Mouse (Mus musculus): ENCODE results near the gene Ado. TPM values are rescaled to one million over a fixed set of nuclear protein-coding genes. Genes with fewer than 3 reads are reported as not detected.

Ado gene
- 45.2 and 48.5 TPM in 2 replicates for polyA plus RNA-seq (2014; fragmentation: Nextera tagmentation; extraction: Ambion mirVana)

DNA sequence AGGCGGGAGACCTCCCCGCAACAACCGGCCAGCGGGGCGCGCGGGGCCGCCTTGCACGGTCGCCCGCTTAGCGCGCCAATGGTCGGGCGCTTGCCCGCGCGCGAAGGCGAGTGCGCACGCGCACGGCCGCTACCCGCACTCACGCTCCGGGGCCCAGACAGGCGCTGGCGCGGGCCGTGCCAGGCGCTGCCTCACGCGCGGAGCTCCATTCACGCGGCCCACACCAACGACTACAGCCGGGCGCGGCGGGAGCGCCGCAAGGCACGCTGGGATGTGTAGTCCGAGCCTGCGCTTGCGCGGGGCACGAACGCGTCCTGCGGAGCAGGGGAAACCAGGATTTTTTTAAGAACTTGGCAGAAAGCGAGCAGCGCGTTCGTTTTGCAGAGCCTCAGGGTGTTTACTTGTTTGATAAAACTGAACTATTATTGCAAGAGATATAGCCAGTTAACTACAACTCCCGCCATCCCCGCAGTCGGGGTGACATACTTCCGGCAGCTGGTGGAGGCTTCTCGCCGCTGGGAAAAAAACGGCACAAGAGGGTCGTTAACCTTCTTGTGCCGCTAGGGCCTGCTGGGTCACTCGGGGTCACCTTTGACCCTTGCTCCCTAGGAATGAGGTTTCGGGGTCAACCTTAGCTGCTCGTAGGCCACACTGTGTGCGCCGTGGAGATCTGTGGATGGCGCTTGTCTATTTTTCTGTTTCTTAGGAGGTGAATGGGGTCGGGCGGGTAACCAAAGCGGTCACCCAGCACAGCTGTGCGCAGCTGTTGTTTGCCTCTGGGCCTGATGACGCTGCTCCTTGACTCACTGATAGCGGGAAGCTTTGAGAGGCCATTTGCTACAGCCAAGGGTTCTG lies at the start of gene Ado:
Gene Ado (minus strand): TSS at position 79 of the 855 bp plus-strand sequence.
- Histone ChIP-seq H3K27me3 (ENCODE audit: control insufficient read depth, insufficient read depth, low read length) (no peaks in the 10 kb centered on the region), H3K36me3 (ENCODE audit: control insufficient read depth, insufficient read depth, low read length) (peaks cover 22% of the 10 kb centered on the region; the same call in 1 of the 2 replicates), H3K9ac (ENCODE audit: low read length) (peak within 1 kb of the TSS; percentile 94), H3K9me3 (ENCODE audit: control insufficient read depth, low read length) (no peaks in the 10 kb centered on the region), H3K27ac (replicated peaks in 1 of 2; ENCODE audit: control insufficient read depth in 1 of 2, insufficient read depth in 1 of 2, low read depth in 2 of 2, low read length in 2 of 2) (peak within 1 kb of the TSS; percentile 91 to 92), H3K4me2 (ENCODE audit: low read length) (peak within 1 kb of the TSS; percentile 97), H3K4me1 (ENCODE audit: control insufficient read depth in 2 of 2, insufficient read depth in 2 of 2, low read length in 2 of 2) (peaks cover 4 to 23% of the 10 kb centered on the region in 2 experiments; a peak in 3 of 4 replicates), H3K4me3 (ENCODE audit: control insufficient read depth in 1 of 2, insufficient read depth in 1 of 2, low read depth in 1 of 2, low read length in 2 of 2) (peak within 1 kb of the TSS; percentile 75 to 93)
- ATAC-seq (ENCODE audit: insufficient number of reproducible peaks, insufficient read depth, low FRiP score, low read depth) = peak; percentile 91
- under 1% methylated on average over 69 of the region's 79 CpGs for whole genome bisulfite sequencing

DNA sequence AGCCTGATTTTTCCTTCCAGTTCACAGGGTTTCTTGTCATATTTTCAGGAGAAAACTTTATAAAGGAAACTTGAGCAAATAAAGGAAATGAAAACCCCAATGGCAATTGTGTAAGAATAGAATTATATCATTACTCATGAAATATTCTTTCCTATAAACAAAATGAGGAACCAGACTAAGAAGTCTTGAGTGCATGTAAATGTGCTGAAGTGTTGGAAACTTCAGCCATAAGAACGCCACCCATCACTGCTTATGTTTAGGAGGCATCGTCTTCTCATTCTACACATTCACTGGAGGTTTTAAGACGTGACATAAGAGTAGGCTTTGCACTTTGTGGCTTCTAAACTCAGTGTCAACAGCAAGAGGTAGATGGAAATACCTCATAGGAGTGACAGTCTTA lies 46.5 kb upstream of the Ado start:
- H3K4me1 ChIP-seq (ENCODE audit: control insufficient read depth in 2 of 2, insufficient read depth in 2 of 2, low read length in 2 of 2) = peaks cover 0 to 5% of the 10 kb centered on the region in 2 experiments; a peak in 2 of 4 replicates
- ATAC-seq (ENCODE audit: insufficient number of reproducible peaks, insufficient read depth, low FRiP score, low read depth) = no peak
- no peaks in the 10 kb centered on the region for H3K27me3 ChIP-seq (ENCODE audit: control insufficient read depth, insufficient read depth, low read length)
- H3K4me2 ChIP-seq (ENCODE audit: low read length) = no peak overlapping the region
- H3K27ac ChIP-seq (replicated peaks in 1 of 2; ENCODE audit: control insufficient read depth in 1 of 2, insufficient read depth in 1 of 2, low read depth in 2 of 2, low read length in 2 of 2) = no peak overlapping the region
- no peaks in the 10 kb centered on the region for H3K36me3 ChIP-seq (ENCODE audit: control insufficient read depth, insufficient read depth, low read length)
- H3K4me3 ChIP-seq (ENCODE audit: control insufficient read depth in 1 of 2, insufficient read depth in 1 of 2, low read depth in 1 of 2, low read length in 2 of 2) = no peak overlapping the region
- WGBS = 84% methylated on average over 3 of the region's 3 CpGs
- no peaks in the 10 kb centered on the region for H3K9me3 ChIP-seq (ENCODE audit: control insufficient read depth, low read length)
- H3K9ac ChIP-seq (ENCODE audit: low read length) = no peak overlapping the region

DNA sequence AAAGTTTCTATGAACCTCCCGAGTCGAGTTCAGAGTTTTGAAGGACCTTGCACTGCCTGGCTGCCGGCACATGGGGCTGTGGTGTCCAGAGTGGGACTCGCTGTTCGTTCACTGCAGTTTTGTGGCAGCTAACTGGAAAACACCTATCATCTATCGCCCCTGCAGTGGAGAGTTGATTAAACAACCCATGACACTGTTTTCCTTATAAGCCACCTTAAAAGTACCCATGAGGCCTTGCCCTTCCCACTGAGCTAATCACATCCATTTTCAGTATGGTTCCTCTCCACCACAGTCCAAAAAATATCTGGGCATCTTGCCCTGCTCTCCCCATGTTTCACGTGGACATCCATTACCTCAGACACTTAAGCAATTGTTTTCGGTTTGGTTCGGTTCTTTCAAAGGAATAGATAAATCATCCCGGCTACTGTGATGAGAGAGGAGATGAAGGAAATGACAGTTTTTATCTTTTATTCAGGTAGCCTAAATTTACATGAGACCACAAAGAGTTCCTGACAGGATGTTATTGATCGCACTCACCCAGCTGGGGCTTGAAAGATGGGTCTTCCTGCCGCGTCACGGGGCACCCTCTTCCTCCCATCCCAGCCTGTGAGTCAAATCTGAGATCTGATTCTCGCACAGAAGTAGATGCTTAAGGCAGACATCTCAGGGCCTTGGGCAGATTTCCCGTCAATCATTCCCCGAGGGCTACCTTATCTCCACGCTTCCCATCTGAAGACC lies 37.3 kb upstream of the Ado start:
- 85% methylated on average over 18 of the region's 18 CpGs for WGBS

DNA sequence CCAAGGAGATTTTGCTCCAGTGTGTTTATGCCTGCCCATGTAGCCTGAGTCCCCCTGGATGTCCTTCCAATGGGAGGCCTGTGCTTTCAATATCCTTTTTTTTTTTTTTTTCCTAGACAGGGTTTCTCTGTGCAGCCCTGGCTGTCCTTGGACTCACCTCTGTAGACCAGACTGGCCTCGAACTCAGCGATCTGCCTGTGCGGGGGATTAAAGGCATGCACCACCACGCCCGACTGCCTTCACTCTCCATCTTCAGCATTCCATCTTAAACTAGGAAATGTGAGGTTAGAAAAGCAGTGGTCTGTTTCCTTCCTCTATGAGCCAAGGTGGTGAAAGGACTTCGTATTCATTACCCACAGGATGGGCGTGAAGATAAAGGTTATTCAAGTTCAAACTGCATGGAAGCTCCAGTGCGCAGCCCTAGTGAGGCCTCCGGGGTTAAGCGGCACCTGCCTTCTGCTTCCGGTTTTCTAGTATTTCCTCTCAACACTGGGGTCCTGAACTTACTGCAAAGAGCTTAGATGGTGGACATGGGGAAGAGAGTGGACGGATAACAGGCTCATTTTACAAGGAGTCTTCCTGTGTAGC lies 33.0 kb upstream of the Ado start:
- WGBS = 58% methylated on average over 12 of the region's 12 CpGs
- H3K9me3 ChIP-seq (ENCODE audit: control insufficient read depth, low read length) = no peaks in the 10 kb centered on the region
- no peak overlapping the region for H3K4me2 ChIP-seq (ENCODE audit: low read length)
- no peaks in the 10 kb centered on the region for H3K27me3 ChIP-seq (ENCODE audit: control insufficient read depth, insufficient read depth, low read length)
- H3K36me3 ChIP-seq (ENCODE audit: control insufficient read depth, insufficient read depth, low read length) = no peaks in the 10 kb centered on the region
- H3K4me3 ChIP-seq (ENCODE audit: control insufficient read depth in 1 of 2, insufficient read depth in 1 of 2, low read depth in 1 of 2, low read length in 2 of 2) = no peak overlapping the region
- no peak overlapping the region for H3K9ac ChIP-seq (ENCODE audit: low read length)
- no peak overlapping the region for H3K27ac ChIP-seq (replicated peaks in 1 of 2; ENCODE audit: control insufficient read depth in 1 of 2, insufficient read depth in 1 of 2, low read depth in 2 of 2, low read length in 2 of 2)
- peaks cover 12 to 16% of the 10 kb centered on the region in 2 experiments; a peak in 3 of 4 replicates for H3K4me1 ChIP-seq (ENCODE audit: control insufficient read depth in 2 of 2, insufficient read depth in 2 of 2, low read length in 2 of 2)
- ATAC-seq (ENCODE audit: insufficient number of reproducible peaks, insufficient read depth, low FRiP score, low read depth) = no peak

More for the DNA sequence above, 37.3 kb upstream of the Ado start:
- ATAC-seq (ENCODE audit: insufficient number of reproducible peaks, insufficient read depth, low FRiP score, low read depth) = no peak
- H3K4me2 ChIP-seq (ENCODE audit: low read length) = no peak overlapping the region
- no peak overlapping the region for H3K4me3 ChIP-seq (ENCODE audit: control insufficient read depth in 1 of 2, insufficient read depth in 1 of 2, low read depth in 1 of 2, low read length in 2 of 2)
- no peaks in the 10 kb centered on the region for H3K9me3 ChIP-seq (ENCODE audit: control insufficient read depth, low read length)
- H3K27me3 ChIP-seq (ENCODE audit: control insufficient read depth, insufficient read depth, low read length) = no peaks in the 10 kb centered on the region
- H3K36me3 ChIP-seq (ENCODE audit: control insufficient read depth, insufficient read depth, low read length) = no peaks in the 10 kb centered on the region
- H3K27ac ChIP-seq (replicated peaks in 1 of 2; ENCODE audit: control insufficient read depth in 1 of 2, insufficient read depth in 1 of 2, low read depth in 2 of 2, low read length in 2 of 2) = no peak overlapping the region
- H3K9ac ChIP-seq (ENCODE audit: low read length) = no peak overlapping the region
- peaks cover 4 to 7% of the 10 kb centered on the region in 2 experiments; a peak in 1 of 4 replicates for H3K4me1 ChIP-seq (ENCODE audit: control insufficient read depth in 2 of 2, insufficient read depth in 2 of 2, low read length in 2 of 2)

GRCm38 (mm10) chr10:67579830-67580229 lies 31.1 kb upstream of the Ado start:
- no peak overlapping the region for H3K27ac ChIP-seq (replicated peaks in 1 of 2; ENCODE audit: control insufficient read depth in 1 of 2, insufficient read depth in 1 of 2, low read depth in 2 of 2, low read length in 2 of 2)
- H3K36me3 ChIP-seq (ENCODE audit: control insufficient read depth, insufficient read depth, low read length) = no peaks in the 10 kb centered on the region
- no peaks in the 10 kb centered on the region for H3K27me3 ChIP-seq (ENCODE audit: control insufficient read depth, insufficient read depth, low read length)
- no peaks in the 10 kb centered on the region for H3K9me3 ChIP-seq (ENCODE audit: control insufficient read depth, low read length)
- peaks cover 12 to 16% of the 10 kb centered on the region in 2 experiments; a peak in 3 of 4 replicates for H3K4me1 ChIP-seq (ENCODE audit: control insufficient read depth in 2 of 2, insufficient read depth in 2 of 2, low read length in 2 of 2)
- no peak; the same call in 1 of the 2 replicates for ATAC-seq (ENCODE audit: insufficient number of reproducible peaks, insufficient read depth, low FRiP score, low read depth)
- no peak overlapping the region for H3K4me3 ChIP-seq (ENCODE audit: control insufficient read depth in 1 of 2, insufficient read depth in 1 of 2, low read depth in 1 of 2, low read length in 2 of 2)
- no peak overlapping the region for H3K9ac ChIP-seq (ENCODE audit: low read length)
- no peak overlapping the region for H3K4me2 ChIP-seq (ENCODE audit: low read length)
- WGBS = 85% methylated on average over 4 of the region's 4 CpGs

- Histone ChIP-seq H3K27ac (replicated peaks in 1 of 2; ENCODE audit: control insufficient read depth in 1 of 2, insufficient read depth in 1 of 2, low read depth in 2 of 2, low read length in 2 of 2) (peak overlapping the region; percentile 15 to 57; a peak in 2 of 4 replicates), H3K36me3 (ENCODE audit: control insufficient read depth, insufficient read depth, low read length) (no peaks in the 10 kb centered on the region), H3K27me3 (ENCODE audit: control insufficient read depth, insufficient read depth, low read length) (no peaks in the 10 kb centered on the region), H3K9me3 (ENCODE audit: control insufficient read depth, low read length) (no peaks in the 10 kb centered on the region), H3K4me1 (ENCODE audit: control insufficient read depth in 2 of 2, insufficient read depth in 2 of 2, low read length in 2 of 2) (peaks cover 8 to 14% of the 10 kb centered on the region in 2 experiments), H3K4me2 (ENCODE audit: low read length) (0 out of 2 replicates have a peak overlapping the region, but pooled peaks have one; percentile 28), H3K4me3 (ENCODE audit: control insufficient read depth in 1 of 2, insufficient read depth in 1 of 2, low read depth in 1 of 2, low read length in 2 of 2) (no peak overlapping the region), H3K9ac (ENCODE audit: low read length) (no peak overlapping the region)
- no peak for ATAC-seq (ENCODE audit: insufficient number of reproducible peaks, insufficient read depth, low FRiP score, low read depth)
- WGBS = 25% methylated on average over 8 of the region's 8 CpGs
Measured at GRCm38 (mm10) chr10:67573310-67573709, 24.6 kb upstream of the Ado start.

DNA sequence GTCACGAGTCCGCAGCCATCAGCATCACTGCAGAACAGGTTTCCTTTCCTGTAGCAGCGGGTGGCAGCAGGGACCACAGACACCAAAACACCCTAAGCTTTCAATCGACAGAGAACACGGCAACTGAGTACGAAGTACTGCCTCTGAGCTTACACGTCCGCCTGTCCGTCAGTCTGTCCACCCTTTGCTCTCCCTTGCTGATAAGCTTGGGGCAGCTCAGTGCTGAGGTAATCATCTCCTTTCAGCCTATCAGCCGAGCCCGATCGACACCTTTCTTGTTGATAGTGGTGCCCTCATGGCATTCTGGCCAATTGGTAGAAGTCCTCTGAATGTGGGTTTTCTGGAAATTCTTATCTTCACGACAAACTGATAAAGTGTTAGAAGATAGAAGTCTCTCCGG lies 22.7 kb upstream of the Ado start:
- no peak for ATAC-seq (ENCODE audit: insufficient number of reproducible peaks, insufficient read depth, low FRiP score, low read depth)
- WGBS = 46% methylated on average over 14 of the region's 14 CpGs
- no peaks in the 10 kb centered on the region for H3K36me3 ChIP-seq (ENCODE audit: control insufficient read depth, insufficient read depth, low read length)
- no peak overlapping the region for H3K4me2 ChIP-seq (ENCODE audit: low read length)
- no peaks in the 10 kb centered on the region for H3K27me3 ChIP-seq (ENCODE audit: control insufficient read depth, insufficient read depth, low read length)
- H3K4me3 ChIP-seq (ENCODE audit: control insufficient read depth in 1 of 2, insufficient read depth in 1 of 2, low read depth in 1 of 2, low read length in 2 of 2) = no peak overlapping the region
- no peak overlapping the region for H3K9ac ChIP-seq (ENCODE audit: low read length)
- no peaks in the 10 kb centered on the region for H3K9me3 ChIP-seq (ENCODE audit: control insufficient read depth, low read length)
- H3K27ac ChIP-seq (replicated peaks in 1 of 2; ENCODE audit: control insufficient read depth in 1 of 2, insufficient read depth in 1 of 2, low read depth in 2 of 2, low read length in 2 of 2) = no peak overlapping the region
- peaks cover 0 to 9% of the 10 kb centered on the region in 2 experiments; a peak in 3 of 4 replicates for H3K4me1 ChIP-seq (ENCODE audit: control insufficient read depth in 2 of 2, insufficient read depth in 2 of 2, low read length in 2 of 2)
